Mouse (Mus musculus) myocyte (in vitro differentiated cells): Measurements from ENCODE around the gene Pfdn6. TPM values are rescaled to one million over a fixed set of nuclear protein-coding genes. Genes with fewer than 3 reads are reported as not detected.

Experiments
- H3K27me3 ChIP-seq: one replicate; pipeline ENCODE4 v1.6.1; 2011; ENCODE audit not compliant: control insufficient read depth, insufficient read depth, insufficient read length
- H3K36me3 ChIP-seq: one replicate; pipeline ENCODE4 v1.6.1; 2011; ENCODE audit not compliant: control insufficient read depth, insufficient read depth
- H3K4me2 ChIP-seq: one replicate; pipeline ENCODE4 v1.6.1; 2011; ENCODE audit warnings: low read depth, control low read depth
- H3K4me3 ChIP-seq: one replicate; pipeline ENCODE4 v1.5.1; 2011; ENCODE audit warnings: mild to moderate bottlenecking, control low read depth, moderate library complexity
- H3K79me2 ChIP-seq: one replicate; pipeline ENCODE4 v1.6.1; 2011; ENCODE audit not compliant: control insufficient read depth, insufficient read depth
- H3ac ChIP-seq: one replicate; pipeline ENCODE4 v1.6.1; 2011; ENCODE audit not compliant: control insufficient read depth, insufficient read length
- CEBPB ChIP-seq: IDR thresholded peaks from 2 replicates; pipeline ENCODE4 v1.6.1; 2011; ENCODE audit warnings: mild to moderate bottlenecking, moderate library complexity; ENCODE audit not compliant: poor library complexity, insufficient read depth, severe bottlenecking
- E2F4 ChIP-seq: IDR thresholded peaks from one replicate; pipeline ENCODE4 v1.6.1; 2011; ENCODE audit warnings: mild to moderate bottlenecking, control low read depth, moderate library complexity; ENCODE audit not compliant: insufficient read depth
- MAX ChIP-seq: IDR thresholded peaks from one replicate; pipeline ENCODE4 v1.6.1; 2011; ENCODE audit warnings: low read depth, mild to moderate bottlenecking, control low read depth
- MYOD1 ChIP-seq, 3 experiments: IDR thresholded peaks; one replicate each; pipeline ENCODE4 v1.6.1; 2011; ENCODE audit warnings: control low read depth in 2 of 3, low read depth in 2 of 3, mild to moderate bottlenecking in 2 of 3, moderate library complexity in 1 of 3; ENCODE audit not compliant: insufficient read length in 2 of 3, control insufficient read depth in 1 of 3
- MYOG ChIP-seq, 3 experiments: IDR thresholded peaks; one replicate each; pipeline ENCODE4 v1.6.1; 2011; ENCODE audit warnings: control low read depth in 2 of 3, low read depth in 2 of 3, mild to moderate bottlenecking in 2 of 3; ENCODE audit not compliant: insufficient read length in 2 of 3, control insufficient read depth in 1 of 3, insufficient read depth in 1 of 3
- POLR2A ChIP-seq: IDR thresholded peaks from one replicate; pipeline ENCODE4 v1.6.1; 2011; ENCODE audit warnings: low read depth, mild to moderate bottlenecking, control low read depth, moderate library complexity; ENCODE audit not compliant: insufficient read length
- POLR2AphosphoS2 ChIP-seq: IDR thresholded peaks from one replicate; pipeline ENCODE4 v1.6.1; 2011; ENCODE audit warnings: low read depth, control low read depth; ENCODE audit not compliant: insufficient read length
- REST ChIP-seq: IDR thresholded peaks from one replicate; pipeline ENCODE4 v1.6.1; 2011; ENCODE audit warnings: mild to moderate bottlenecking, control low read depth, moderate library complexity; ENCODE audit not compliant: insufficient read depth, insufficient read length
- SRF ChIP-seq: IDR thresholded peaks from one replicate; pipeline ENCODE4 v1.6.1; 2011; ENCODE audit warnings: low read depth; ENCODE audit not compliant: control insufficient read depth, insufficient read length
- TCF12 ChIP-seq: IDR thresholded peaks from one replicate; pipeline ENCODE4 v1.6.1; 2011; ENCODE audit warnings: mild to moderate bottlenecking, control low read depth; ENCODE audit not compliant: poor library complexity, insufficient read depth, severe bottlenecking
- TCF3 ChIP-seq: IDR thresholded peaks from one replicate; pipeline ENCODE4 v1.6.1; 2011; ENCODE audit warnings: low read depth, control low read depth; ENCODE audit not compliant: insufficient read length
- USF1 ChIP-seq: IDR thresholded peaks from one replicate; pipeline ENCODE4 v1.6.1; 2011; ENCODE audit warnings: low read depth, mild to moderate bottlenecking, control low read depth, moderate library complexity
- polyA plus RNA-seq: library from polyadenylated mRNA; unstranded; fragments of >200 nt; fragmentation: generic; extraction: Trizol; gene quantifications from one replicate; pipeline ENCODE4 v1.2.1, GENCODE M21; 2012; ENCODE audit warnings: missing spikeins

Gene Pfdn6
- polyA plus RNA-seq, 1 experiment = 110 TPM

GRCm38 (mm10) chr17:33959948-33960347 is 19.8 kb upstream of the Pfdn6 start:
- Histone ChIP-seq H3K4me3 (no peak overlapping the region), H3K36me3 (no peaks in the 10 kb centered on the region), H3ac (no peak overlapping the region), H3K79me2 (peaks cover 10% of the 10 kb centered on the region), H3K4me2 (no peak overlapping the region), H3K27me3 (no peaks in the 10 kb centered on the region)
- TF ChIP-seq MYOG (IDR thresholded peaks at IDR 0.05; ENCODE audit: control insufficient read depth in 1 of 3, insufficient read depth in 1 of 3, insufficient read length in 2 of 3, low read depth in 2 of 3) (no peak), TCF12 (no peak), MYOD1 (IDR thresholded peaks at IDR 0.05; ENCODE audit: control insufficient read depth in 1 of 3, insufficient read length in 2 of 3, low read depth in 2 of 3) (no peak), CEBPB (no peak), SRF (no peak), POLR2A (no peak), E2F4 (no peak), TCF3 (no peak), MAX (no peak), REST (no peak), POLR2AphosphoS2 (no peak)

- H3K4me2 ChIP-seq = no peak overlapping the region
- H3K36me3 ChIP-seq = peaks cover 5% of the 10 kb centered on the region
- no peak overlapping the region for H3K4me3 ChIP-seq
- H3K27me3 ChIP-seq = no peaks in the 10 kb centered on the region
- H3K79me2 ChIP-seq = peaks cover 18% of the 10 kb centered on the region
- TF ChIP-seq USF1 (no peak), CEBPB (no peak), TCF12 (no peak), SRF (no peak), POLR2AphosphoS2 (no peak), MYOG (IDR thresholded peaks at IDR 0.05; ENCODE audit: control insufficient read depth in 1 of 3, insufficient read depth in 1 of 3, insufficient read length in 2 of 3, low read depth in 2 of 3) (no peak)
- H3ac ChIP-seq = no peak overlapping the region
Observed at GRCm38 (mm10) chr17:33959135-33959534, 19.0 kb upstream of the Pfdn6 start.

GRCm38 (mm10) chr17:33958451-33958850 is 18.3 kb upstream of the Pfdn6 start:
- no peak overlapping the region for H3ac ChIP-seq
- H3K4me2 ChIP-seq = no peak overlapping the region
- H3K4me3 ChIP-seq = no peak overlapping the region
- H3K36me3 ChIP-seq = peaks cover 8% of the 10 kb centered on the region
- TF ChIP-seq MYOG (IDR thresholded peaks at IDR 0.05; ENCODE audit: control insufficient read depth in 1 of 3, insufficient read depth in 1 of 3, insufficient read length in 2 of 3, low read depth in 2 of 3) = no peak
- TF ChIP-seq USF1 = no peak
- TF ChIP-seq TCF12 = no peak
- no peak for TF ChIP-seq REST
- TF ChIP-seq CEBPB = no peak
- TF ChIP-seq SRF = no peak
- TF ChIP-seq MYOD1 (IDR thresholded peaks at IDR 0.05; ENCODE audit: control insufficient read depth in 1 of 3, insufficient read length in 2 of 3, low read depth in 2 of 3) = no peak
- TF ChIP-seq E2F4 = no peak
- no peak for TF ChIP-seq MAX
- no peak for TF ChIP-seq POLR2A
- no peak for TF ChIP-seq POLR2AphosphoS2
- peaks cover 25% of the 10 kb centered on the region for H3K79me2 ChIP-seq
- H3K27me3 ChIP-seq = no peaks in the 10 kb centered on the region

GRCm38 (mm10) chr17:33957493-33957892 is 17.4 kb upstream of the Pfdn6 start:
- no peak overlapping the region for H3K4me3 ChIP-seq
- peaks cover 15% of the 10 kb centered on the region for H3K36me3 ChIP-seq
- H3K79me2 ChIP-seq = peaks cover 29% of the 10 kb centered on the region
- no peaks in the 10 kb centered on the region for H3K27me3 ChIP-seq
- H3K4me2 ChIP-seq = no peak overlapping the region
- TF ChIP-seq POLR2AphosphoS2 (no peak), MYOG (IDR thresholded peaks at IDR 0.05; ENCODE audit: control insufficient read depth in 1 of 3, insufficient read depth in 1 of 3, insufficient read length in 2 of 3, low read depth in 2 of 3) (no peak), E2F4 (no peak), TCF12 (no peak), CEBPB (no peak), MYOD1 (IDR thresholded peaks at IDR 0.05; ENCODE audit: control insufficient read depth in 1 of 3, insufficient read length in 2 of 3, low read depth in 2 of 3) (no peak), TCF3 (no peak), MAX (no peak), SRF (no peak), REST (no peak), POLR2A (no peak), USF1 (no peak)
- no peak overlapping the region for H3ac ChIP-seq

GRCm38 (mm10) chr17:33956336-33956735 is 16.2 kb upstream of the Pfdn6 start:
- H3ac ChIP-seq = peak overlapping the region; percentile 71
- H3K4me2 ChIP-seq = peak overlapping the region; percentile 100
- TF ChIP-seq POLR2A (no peak), CEBPB (no peak)
- H3K4me3 ChIP-seq = peak overlapping the region; percentile 93
- peaks cover 15% of the 10 kb centered on the region for H3K36me3 ChIP-seq
- H3K27me3 ChIP-seq = no peaks in the 10 kb centered on the region
- peaks cover 29% of the 10 kb centered on the region for H3K79me2 ChIP-seq
